Mouse (Mus musculus) lung, postnatal 0 days (tissue): ENCODE measurements at regions not wholly inside any gene's neighbourhood (a gene's known extent, or its start where the extent isn't known, plus 50 kb on each side); places are given as distances from the start of the nearest gene placed in this dataset.
"Not testable (repeated sequence)": the region's sequence is repeated elsewhere in the genome, so short reads cannot be mapped to it uniquely, and the experiment has no call there.

ENCODE experiments used
- ATAC-seq: fragments of 200-750 bp; cut with Nextera tagmentation; 2 replicates; pipeline ENCODE4 v1.8.0; 2017; ENCODE audit warnings: moderate library complexity
- DNase-seq: peaks from one replicate; pipeline ENCODE4 v3.0.0-alpha.2; 2016; ENCODE audit warnings: low spot score
- H3K27ac ChIP-seq: fragments of 300-500 bp; sonication (generic); 2 replicates; pipeline ENCODE4 v1.5.1; 2014; ENCODE audit warnings: antibody characterized with exemption, mild to moderate bottlenecking, low read length, mixed read lengths
- H3K27me3 ChIP-seq: fragments of 300-500 bp; sonication (generic); replicated peaks from 2 replicates; pipeline ENCODE4 v1.6.1; 2014; ENCODE audit warnings: low read length, mixed read lengths; ENCODE audit not compliant: insufficient read depth
- H3K36me3 ChIP-seq: fragments of 300-500 bp; sonication (generic); 2 replicates; pipeline ENCODE4 v1.6.1; 2014; ENCODE audit warnings: low read length, mixed read lengths; ENCODE audit not compliant: insufficient read depth
- H3K4me1 ChIP-seq: fragments of 300-500 bp; sonication (generic); 2 replicates; pipeline ENCODE4 v1.6.1; 2014; ENCODE audit warnings: antibody characterized with exemption, low read depth, low read length, mixed read lengths; ENCODE audit not compliant: insufficient read depth
- H3K4me2 ChIP-seq: fragments of 300-500 bp; sonication (generic); replicated peaks from 2 replicates; pipeline ENCODE4 v1.6.1; 2014; ENCODE audit warnings: low read depth, mild to moderate bottlenecking, low read length, moderate library complexity, mixed read lengths
- H3K4me3 ChIP-seq: fragments of 300-500 bp; sonication (generic); 2 replicates; pipeline ENCODE4 v1.5.1; 2014; ENCODE audit warnings: low read depth, low read length
- H3K9ac ChIP-seq: fragments of 300-500 bp; sonication (generic); replicated peaks from 2 replicates; pipeline ENCODE4 v1.6.1; 2014; ENCODE audit warnings: low read depth, mild to moderate bottlenecking
- H3K9me3 ChIP-seq: fragments of 300-500 bp; sonication (generic); 2 replicates; pipeline ENCODE4 v1.6.1; 2016; ENCODE audit warnings: low read length, mixed read lengths
- CTCF ChIP-seq: IDR thresholded peaks from 2 replicates; pipeline ENCODE4 v1.5.1; 2016; ENCODE audit warnings: antibody characterized with exemption, mild to moderate bottlenecking
- EP300 ChIP-seq: IDR thresholded peaks from 2 replicates; pipeline ENCODE4 v1.6.1; 2016; ENCODE audit warnings: antibody characterized with exemption, mild to moderate bottlenecking, control low read depth
- WGBS: fragments of 180-500 bp; shearing (Covaris S2); extraction: QIAGEN DNeasy Blood & Tissue Kit; methylation state at CpG from one replicate; pipeline ENCODE4 v1.1.7; 2014; 5-methylcytosine and 5-hydroxymethylcytosine counted together

DNA sequence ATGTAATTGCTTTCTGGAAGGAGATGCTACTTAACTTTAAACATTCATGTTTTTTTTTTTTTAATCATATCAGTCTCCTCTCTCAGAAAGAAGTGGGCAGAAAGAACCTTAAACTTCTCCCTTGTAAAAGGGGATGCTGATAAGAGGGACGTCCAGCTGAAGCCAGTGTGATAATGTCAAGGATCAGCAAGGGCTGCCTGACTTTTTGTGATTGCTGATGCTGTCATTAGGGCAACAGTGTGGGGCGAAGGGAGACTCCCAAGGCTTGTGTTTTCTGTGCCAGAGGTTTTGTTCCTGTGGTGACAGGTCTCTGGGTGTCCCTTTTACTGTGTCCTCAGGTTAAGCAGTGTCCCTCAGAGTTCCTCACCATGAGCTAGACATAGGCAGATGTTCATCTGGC lies 61.8 kb upstream of the Prkar2b start:
- Histone ChIP-seq H3K4me3 (no peak overlapping the region), H3K27me3 (no peaks in the 10 kb centered on the region), H3K9ac (no peak overlapping the region), H3K36me3 (no peaks in the 10 kb centered on the region), H3K4me2 (no peak overlapping the region), H3K9me3 (no peaks in the 10 kb centered on the region), H3K27ac (no peak overlapping the region), H3K4me1 (no peaks in the 10 kb centered on the region)
- TF ChIP-seq CTCF (no peak), EP300 (no peak)
- WGBS = 30% methylated on average over 2 of the region's 2 CpGs
- no peak for DNase-seq
- no peak for ATAC-seq

DNA sequence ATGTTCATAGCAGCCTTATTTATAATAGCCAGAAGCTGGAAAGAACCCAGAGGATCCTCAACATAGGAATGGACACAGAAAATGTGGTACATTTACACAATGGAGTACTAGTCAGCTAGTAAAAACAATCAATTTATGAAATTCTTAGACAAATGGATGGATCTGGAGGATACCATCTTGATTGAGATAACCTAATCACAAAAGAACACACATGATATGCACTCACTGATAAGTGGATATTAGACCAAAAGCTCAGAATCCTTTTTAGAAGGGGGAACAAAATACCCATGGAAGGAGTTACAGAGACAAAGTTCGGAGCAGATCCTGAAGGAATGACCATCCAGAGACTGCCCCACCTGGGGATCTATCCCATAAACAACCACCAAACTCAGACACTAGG lies 60.9 kb upstream of the Prkar2b start:
- H3K4me1 ChIP-seq, H3K9me3 ChIP-seq, H3K9ac ChIP-seq, H3K4me2 ChIP-seq, H3K27me3 ChIP-seq, H3K36me3 ChIP-seq, ATAC-seq, H3K4me3 ChIP-seq, DNase-seq, H3K27ac ChIP-seq: not testable (repeated sequence)
- 93% methylated on average over 1 of the region's 1 CpGs for WGBS

GRCm38 (mm10) chr12:32112691-32113090 lies 51.6 kb upstream of the Prkar2b start:
- Histone ChIP-seq H3K9me3 (no peaks in the 10 kb centered on the region), H3K9ac (no peak overlapping the region), H3K27ac (no peak overlapping the region), H3K4me2 (no peak overlapping the region), H3K4me1 (no peaks in the 10 kb centered on the region), H3K36me3 (no peaks in the 10 kb centered on the region), H3K4me3 (no peak overlapping the region), H3K27me3 (no peaks in the 10 kb centered on the region)
- 63% methylated on average over 5 of the region's 5 CpGs for WGBS
- DNase-seq = no peak
- no peak for ATAC-seq
- no peak for TF ChIP-seq CTCF
- no peak for TF ChIP-seq EP300

DNA sequence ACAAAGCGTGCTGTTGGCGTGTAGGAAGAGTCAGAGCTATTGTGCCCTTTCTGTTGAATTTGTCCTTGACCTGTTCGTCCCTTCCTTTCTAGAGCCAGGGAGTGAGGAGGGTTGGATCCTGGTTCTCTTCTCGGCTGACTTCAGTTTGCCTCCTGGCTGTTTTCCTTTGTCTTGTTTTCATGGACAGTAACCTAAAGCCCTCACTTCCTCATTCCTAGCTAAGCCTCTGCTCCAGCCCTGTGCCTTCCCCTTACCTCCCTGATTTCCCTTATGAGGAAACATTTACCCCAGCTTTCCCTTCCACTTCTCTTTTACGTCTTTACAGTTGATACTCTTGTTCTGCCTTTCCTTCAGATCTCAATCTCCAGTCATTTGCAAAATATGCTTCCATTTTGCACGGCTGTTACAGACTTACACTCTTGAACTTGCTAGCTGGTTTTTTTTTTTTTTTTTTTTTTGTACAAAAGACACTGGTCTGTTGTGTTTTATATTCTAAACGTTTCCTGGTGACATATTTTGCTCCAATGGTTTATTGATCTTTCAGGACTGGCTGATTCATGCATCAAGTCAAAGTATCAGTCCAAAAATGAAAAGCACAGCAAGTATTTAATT lies 50.5 kb upstream of the Prkar2b start:
- Histone ChIP-seq H3K9me3 (no peaks in the 10 kb centered on the region), H3K4me2 (no peak overlapping the region), H3K9ac (no peak overlapping the region), H3K4me1 (no peaks in the 10 kb centered on the region), H3K36me3 (no peaks in the 10 kb centered on the region), H3K27me3 (no peaks in the 10 kb centered on the region), H3K4me3 (no peak overlapping the region), H3K27ac (no peak overlapping the region)
- ATAC-seq (no peak), DNase-seq (peak; percentile 55)
- no peak for TF ChIP-seq EP300
- TF ChIP-seq CTCF = no peak
- 36% methylated on average over 7 of the region's 7 CpGs for WGBS

DNA sequence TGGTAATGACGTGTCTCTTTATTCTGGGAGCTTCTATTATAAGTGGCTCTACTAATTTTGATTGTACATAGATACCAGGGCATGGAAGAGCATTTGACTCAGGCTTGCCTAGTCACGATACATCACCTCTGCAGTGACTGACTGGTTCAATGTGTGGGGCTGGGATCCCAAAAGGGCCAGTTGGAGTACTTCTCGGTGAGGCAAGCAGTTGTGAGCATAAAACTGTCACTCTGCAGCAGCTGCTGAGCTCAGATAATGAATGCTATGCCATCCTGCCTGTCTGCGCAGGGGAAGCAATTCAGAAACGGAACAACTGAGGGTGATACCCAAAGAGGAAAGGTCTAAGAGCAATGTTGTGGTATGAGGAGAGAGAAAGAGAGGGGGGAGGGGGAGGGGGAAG lies 49.8 kb upstream of the Prkar2b start:
- no peak for DNase-seq
- no peak overlapping the region for H3K27ac ChIP-seq
- WGBS = 43% methylated on average over 5 of the region's 5 CpGs

More for the DNA sequence above, 49.8 kb upstream of the Prkar2b start:
- no peaks in the 10 kb centered on the region for H3K36me3 ChIP-seq
- H3K4me1 ChIP-seq = no peaks in the 10 kb centered on the region
- no peak overlapping the region for H3K9ac ChIP-seq
- TF ChIP-seq EP300 (no peak), CTCF (no peak)
- H3K9me3 ChIP-seq = no peaks in the 10 kb centered on the region
- H3K27me3 ChIP-seq = no peaks in the 10 kb centered on the region
- ATAC-seq = no peak
- H3K4me3 ChIP-seq = no peak overlapping the region
- no peak overlapping the region for H3K4me2 ChIP-seq
